Mouse (Mus musculus) brain, adult 2 months (tissue): ENCODE results near the gene Ms4a6b.
"Not testable (repeated sequence)": the region's sequence is repeated elsewhere in the genome, so short reads cannot be mapped to it uniquely, and the experiment has no call there.

Experiments
- DNase-seq: peaks from one replicate; pipeline ENCODE4 v3.0.0; 2011; ENCODE audit warnings: low read depth, low spot score

Ms4a6b gene

DNA sequence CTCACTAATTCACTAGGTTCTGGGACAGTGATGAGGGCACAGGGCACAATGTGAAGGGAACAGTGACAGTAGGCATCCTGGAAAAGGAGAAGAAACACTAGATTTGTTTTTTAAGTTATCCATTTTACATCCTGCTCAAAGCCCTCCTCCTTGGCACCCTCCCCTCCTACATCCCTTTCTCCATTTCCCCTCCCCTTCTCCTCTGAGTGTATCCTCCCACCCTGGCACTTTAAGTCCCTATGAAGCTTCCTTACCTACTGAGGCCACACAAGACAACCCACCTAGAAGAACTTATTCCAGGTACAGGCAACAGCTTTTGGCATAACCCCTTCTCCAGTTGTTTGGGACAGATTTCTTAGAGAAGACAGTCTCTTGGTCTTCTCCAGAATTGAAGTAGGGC lies at the start of gene Ms4a6b:
Gene Ms4a6b, plus strand, starts transcription at position 267 of the 400 bp plus-strand sequence.
- DNase-seq = no peak

DNA sequence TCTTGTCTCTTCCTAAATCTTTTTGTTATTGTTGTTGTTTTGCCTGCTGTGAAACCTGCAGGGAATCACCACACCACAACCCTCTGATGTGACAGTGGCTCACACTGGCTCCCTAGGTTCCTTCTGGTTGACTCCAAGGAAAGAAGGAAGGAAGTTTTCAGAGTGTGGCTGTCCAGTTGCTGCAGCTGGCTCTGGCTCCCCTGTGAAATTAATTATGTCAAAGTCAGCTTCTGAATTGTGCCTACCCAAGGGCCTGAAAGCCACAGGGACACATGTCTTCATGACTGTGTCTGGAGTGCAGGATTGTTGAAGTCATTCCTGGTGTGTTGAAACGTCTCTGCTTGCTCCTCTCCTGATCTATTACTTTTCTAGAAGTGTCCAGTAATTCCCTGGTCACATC lies 48.0 kb upstream of the Ms4a6b start:
- DNase-seq = not testable (repeated sequence)

DNA sequence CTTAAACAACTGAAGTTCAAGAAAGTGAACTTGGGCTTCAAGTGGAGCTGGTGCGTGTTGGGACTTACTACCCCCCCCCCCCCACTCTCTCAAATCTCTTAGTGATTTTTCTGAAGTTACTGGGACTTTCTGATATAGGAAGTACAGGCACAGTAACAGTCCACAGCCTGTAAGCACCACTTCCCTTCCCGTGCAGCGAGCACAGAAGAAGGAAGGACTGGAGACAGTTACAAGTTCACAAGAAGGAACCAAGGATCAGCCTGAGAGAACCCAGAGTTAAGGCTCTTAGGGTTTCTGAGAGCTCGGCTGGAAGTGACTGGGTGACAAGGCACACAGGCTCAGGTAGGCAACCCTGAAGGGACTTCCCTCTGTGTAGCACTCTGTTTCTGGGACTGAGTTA lies 47.1 kb upstream of the Ms4a6b start, which contains the start of gene Ms4a6c:
Gene Ms4a6c, plus strand, starts transcription at position 152 of the 400 bp plus-strand sequence.
- not testable (repeated sequence) for DNase-seq

DNA sequence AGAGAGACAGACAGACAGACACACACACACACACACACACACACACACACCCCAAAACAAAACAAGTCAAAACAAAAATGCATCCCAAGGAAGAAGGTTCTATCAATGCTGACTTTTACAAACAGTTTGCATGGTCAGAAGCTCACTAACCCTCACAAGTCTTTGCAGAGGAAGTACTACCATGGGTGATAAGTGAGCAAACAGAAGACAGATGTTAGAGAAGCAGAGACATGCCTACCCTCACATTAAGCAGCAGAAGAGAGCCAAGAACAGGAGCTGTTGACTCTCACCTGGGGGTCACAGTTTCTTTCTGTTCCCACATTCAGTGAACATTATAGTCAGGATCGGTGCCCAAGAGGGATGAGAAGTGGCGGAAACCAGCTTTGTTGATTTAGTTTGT lies 36.6 kb upstream of the Ms4a6b start:
- no peak for DNase-seq

DNA sequence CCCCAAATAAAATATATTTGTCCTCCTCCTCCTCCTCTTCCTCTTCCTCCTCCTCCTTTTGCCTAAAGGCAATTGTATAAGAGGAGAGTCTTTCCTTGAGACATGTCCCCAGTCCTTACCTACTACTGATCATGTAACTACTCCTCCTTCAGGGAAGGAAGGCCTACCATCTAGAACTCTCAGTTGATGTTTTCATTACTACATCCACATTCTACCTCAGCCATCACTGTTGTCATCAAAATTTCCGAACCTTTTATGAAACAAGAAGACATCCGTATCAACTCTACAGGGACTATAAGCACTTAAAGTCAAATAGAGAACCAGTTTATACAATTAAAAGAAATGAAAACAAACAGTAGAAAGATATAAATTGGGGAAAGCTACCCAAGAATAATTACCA lies 33.6 kb upstream of the Ms4a6b start:
- DNase-seq = no peak

DNA sequence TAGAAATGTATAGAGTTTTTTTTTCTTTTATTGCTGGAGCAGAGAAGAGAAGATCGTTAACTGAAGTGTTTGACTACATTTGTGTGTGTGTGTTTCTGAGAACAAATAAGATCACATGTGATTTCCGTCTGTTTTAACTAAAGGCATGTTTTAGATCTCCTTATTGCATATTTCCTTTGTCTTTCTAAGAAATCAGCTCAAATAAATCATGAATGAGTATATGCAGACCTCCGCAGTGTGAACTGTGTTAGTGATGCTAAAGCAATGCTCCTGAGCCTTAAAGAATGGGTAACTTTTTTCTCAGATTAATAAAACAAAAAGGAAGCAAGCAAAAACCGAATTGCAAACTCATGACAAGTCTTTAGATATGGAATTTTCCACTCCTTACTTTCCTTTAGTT lies 32.4 kb upstream of the Ms4a6b start:
- DNase-seq = no peak

DNA sequence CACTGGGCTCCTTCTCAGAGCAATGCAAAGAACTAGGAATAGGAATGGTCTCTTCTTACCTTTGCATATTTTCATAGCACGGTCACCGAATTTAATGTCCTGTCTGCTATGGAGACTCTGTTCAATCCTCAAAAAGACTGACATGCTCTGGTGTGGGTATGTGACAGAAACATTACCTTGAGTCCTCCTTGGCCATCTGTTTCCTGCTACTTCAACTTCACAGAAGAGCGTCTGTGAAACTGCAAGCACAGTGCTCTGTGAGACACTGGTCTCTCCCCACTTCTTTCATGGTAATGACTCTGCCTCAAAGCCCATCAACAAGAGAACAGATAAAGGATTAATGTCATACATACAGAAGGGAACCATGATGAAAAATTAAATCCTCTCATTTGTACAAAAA lies 31.9 kb upstream of the Ms4a6b start:
- DNase-seq = peak; percentile 13

DNA sequence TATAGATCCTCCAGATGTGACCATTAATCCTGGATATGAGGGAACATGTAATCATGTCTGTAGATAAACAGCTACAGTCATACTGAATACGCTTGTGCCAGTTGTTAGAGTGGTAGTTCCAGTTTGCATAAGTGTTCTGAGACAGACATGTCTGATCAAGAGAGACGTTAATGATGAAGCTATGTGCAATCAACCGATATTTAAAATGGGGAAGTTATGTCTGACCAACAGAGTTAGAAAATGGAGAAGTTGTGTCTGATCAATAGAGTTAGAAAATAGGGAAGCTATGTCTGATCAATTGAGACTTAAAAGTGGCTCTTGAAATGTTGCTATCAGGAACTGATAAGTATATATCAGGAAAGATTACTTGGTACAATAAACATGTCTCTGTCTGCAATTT lies 31.0 kb upstream of the Ms4a6b start:
- no peak for DNase-seq

DNA sequence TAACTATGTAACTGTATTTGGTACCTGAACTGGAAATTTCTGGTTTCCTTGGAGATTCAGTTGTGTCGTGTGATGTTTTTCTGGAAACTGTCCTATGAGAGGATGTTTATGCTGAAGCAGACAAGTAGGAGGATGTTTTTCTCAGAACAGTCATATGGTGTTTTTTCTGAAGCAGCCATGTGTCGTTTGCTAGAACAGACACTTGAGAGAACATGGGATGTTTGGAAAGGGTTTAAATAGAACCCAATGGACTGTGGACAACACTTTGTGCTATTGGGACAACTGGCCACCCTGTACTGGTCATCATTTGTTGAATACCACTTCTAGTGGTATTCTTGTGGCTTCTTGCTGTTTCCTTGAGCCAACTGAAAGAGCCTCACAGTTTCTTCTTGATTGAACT lies 30.6 kb upstream of the Ms4a6b start, which contains the start of gene Gm8369:
Gene Gm8369, plus strand, starts transcription at position 193 of the 400 bp plus-strand sequence.
- DNase-seq = peak; percentile 76

DNA sequence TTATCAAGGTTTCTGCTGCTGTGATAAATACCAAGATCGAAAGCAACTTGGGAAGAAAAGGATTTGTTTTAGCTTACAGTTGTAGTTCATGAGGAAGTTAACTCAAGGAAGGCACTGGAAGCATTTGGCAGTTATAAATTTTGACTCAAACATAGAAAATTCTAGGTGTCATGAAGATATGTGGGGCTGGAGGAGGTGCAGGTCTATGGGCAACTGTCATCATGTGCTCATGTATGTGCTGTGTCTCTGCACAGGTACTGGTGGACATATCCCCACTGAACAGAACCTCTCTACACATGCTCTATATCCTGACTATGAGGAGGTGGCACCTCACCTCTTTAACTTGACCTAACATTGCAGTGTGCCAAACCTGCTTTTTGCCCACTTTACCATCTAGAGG lies 29.7 kb upstream of the Ms4a6b start:
- no peak for DNase-seq

DNA sequence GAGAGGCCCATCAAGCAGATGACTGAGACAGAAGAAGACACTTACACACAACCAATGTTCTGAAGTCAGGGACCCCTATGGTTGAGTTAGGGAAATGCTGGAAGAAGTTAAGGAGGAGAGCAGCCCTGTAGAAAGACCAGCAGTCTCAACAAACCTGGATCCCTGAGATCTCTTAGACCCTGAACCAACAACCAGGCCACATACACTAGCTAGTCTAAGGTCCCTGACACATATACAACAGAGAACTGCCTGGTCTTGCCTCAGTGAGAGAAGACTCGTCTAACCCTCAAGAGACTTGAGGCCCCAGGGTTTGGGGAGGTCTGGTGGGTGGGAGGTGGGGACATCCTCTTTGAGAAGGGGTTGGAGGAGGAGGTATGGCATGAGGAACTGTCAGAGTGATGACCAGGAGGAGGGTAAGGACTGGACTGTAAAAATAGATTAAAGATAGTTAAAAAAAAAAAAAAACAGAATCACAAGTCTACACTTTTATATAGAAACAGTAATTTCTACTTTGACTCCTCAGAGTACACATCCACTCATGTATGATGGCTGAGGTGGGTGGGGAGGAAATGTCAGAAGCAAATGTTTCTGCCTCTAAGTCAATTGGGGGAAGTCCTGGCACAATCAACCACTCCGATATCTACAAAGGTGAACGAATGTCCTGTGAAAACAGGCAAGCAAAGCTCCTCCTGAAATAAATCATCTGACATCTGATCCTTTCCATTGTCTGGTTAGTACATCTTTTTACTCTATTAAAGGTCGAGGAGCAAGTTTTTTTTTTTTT lies 24.7 kb upstream of the Ms4a6b start:
- DNase-seq = no peak

DNA sequence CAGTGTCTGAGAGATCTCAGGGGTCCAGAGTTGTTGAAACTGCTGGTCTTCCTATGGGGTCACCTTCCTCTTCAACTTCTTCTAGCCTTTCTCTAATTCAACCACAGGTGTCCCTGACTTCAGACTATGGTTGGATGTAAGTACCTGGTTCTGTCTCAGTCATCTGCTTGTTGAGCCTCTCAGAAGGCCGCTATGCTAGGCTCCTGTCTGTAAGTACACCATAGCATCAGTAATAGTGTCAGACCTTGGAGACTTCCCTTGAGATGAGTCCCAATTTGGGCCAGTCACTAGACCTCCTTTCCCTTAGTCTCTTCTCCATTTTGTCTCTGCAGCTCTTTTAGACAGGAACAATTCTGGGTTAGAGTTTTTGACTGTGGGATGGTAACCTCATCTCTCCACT lies 23.6 kb upstream of the Ms4a6b start:
- DNase-seq = no peak

DNA sequence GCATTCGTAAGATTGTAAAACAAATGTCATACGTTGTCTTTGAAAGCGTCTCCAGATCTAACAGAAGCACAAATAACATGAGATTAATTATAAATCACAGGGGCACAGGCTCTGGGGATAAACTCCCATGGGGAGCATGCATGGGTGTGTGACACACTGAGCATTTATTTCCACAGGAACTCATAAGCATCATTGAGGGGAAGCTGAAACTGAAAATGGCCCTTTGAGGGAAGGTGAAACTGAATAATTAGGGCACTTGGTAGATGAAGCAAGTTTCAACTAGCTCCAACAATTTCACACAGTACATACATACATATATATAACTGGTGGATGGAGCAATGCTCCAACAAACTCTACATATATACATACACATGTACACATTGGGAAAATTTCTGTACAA lies 21.8 kb upstream of the Ms4a6b start:
- DNase-seq = no peak

DNA sequence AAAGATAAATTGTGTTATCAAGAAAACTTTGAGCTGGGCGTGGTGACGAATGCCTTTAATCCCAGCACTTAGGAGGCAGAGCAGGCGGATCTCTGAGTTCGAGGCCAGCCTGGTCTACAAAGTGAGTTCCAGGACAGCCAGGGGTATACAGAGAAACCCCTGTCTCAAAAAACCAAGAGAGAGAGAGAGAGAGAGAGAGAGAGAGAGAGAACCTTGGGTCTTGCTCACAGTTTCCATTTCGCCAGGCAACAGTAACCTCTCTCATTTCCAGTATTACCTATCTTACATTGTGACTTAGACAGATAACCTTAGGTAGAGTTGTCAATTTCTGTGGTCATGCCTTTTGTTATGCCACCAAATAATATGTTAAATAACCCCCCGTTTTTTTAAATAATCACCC lies 20.0 kb upstream of the Ms4a6b start:
- DNase-seq = no peak

DNA sequence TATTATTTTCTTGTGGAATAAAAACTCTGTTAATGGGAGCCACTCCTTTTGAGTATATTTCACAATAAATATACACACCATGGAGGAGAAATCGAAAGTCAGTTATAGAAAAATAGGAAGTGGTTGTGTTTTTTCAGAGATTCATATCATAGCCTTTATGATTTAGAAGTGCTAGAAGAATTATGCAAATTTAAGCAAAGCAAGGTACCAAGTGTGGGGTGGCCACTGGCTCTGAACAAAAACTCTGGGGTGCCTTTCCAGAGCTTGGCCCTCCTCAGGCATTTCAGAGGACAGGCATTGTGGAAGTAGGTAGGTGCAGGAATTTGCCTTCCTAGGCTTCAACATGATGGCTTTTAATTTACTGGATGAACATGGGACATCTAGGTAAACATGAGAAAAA lies 19.0 kb upstream of the Ms4a6b start:
- not testable (repeated sequence) for DNase-seq

DNA sequence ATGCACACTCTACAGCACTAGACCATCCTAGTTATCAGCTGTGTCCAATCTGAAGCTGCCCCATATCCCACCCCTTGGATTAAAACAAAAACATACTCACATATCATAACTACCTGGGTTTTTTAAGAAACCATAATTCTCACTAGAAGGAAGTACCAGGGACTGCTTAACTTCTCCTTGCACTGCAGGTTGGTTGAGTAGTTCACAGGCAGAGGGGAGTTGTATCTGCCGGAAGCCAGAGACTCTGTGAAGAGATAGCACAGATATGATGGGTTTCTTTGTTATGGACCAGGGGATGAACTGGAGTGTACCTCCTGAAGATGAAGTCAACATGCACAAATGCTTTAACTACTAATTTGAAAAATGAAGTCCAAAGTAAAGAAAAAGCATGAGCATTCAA lies 15.5 kb upstream of the Ms4a6b start:
- no peak for DNase-seq

DNA sequence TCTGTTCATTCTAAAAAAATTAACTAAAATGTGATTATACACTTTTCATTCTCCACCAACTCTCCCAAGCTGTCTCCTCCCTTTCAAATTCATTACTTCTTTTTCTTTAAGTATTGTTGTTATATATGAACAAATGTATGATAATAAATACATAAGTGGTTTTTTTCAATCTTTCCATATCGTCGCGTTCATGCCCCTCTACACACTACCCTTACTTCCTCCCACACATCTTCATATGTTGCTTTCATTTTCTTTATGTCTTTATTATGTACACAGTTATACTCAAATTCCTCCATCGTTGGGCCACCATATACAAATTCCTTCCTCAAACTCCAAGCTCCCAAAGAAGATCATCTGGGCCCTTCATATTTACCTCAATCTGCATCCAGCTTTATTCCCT lies 15.0 kb upstream of the Ms4a6b start:
- no peak for DNase-seq

DNA sequence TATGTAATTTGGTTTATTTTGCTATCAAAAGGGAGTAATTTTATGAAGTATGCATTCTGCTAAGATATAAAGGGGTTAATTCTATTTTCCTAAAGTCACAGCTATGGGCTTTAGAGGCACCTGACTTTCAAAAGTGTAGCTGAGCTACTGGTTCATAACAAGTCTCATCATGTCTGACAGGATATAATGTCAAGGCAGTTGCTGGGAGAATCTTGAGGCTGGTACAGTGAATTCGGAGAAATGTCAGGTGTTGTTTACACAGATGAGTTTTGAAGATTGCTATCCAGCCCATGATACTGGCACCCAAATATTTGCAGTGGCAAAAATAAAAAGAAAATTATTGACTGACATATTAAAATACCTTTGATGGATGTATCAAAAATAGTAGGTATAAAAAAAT lies 11.5 kb upstream of the Ms4a6b start:
- DNase-seq = no peak

DNA sequence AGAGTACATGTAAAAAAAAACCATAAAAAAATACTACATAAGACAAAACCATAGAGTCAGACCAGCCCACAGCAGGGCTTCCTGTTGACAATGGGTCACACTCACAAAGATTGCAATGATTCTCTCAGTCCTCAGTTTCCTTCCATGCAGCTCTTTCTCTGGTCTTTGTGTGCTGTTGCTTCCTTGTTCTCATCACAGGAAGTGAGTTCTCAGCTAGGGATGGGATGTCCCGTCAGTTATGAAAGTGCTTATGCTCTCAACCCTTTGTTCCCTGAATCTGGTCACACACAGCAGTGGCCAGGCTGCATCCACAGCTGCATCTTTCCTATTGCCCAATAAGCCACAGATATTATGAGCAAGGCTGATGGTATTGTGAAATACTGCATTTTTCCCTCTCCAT lies 2.9 kb upstream of the Ms4a6b start:
- no peak for DNase-seq

DNA sequence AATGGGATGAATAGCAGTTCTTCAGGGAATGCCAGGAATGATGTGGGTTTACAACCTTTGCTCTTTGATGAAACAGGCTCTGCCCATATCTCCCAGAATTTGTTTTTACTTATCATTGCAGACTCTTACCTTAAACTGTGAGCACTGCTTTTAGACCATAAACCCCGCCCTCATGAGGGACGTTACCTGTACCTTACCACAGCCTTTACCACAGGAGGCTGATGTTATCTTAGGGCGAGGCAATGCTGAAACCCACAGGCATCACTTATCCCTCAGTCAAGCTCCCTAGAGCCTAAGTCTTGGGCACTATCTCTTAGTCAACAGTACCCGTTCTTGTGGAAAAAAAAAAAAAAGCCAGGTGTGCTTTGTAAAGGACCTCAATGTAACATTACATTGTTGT lies 533 bp downstream of the Ms4a6b start:
- DNase-seq = no peak

DNA sequence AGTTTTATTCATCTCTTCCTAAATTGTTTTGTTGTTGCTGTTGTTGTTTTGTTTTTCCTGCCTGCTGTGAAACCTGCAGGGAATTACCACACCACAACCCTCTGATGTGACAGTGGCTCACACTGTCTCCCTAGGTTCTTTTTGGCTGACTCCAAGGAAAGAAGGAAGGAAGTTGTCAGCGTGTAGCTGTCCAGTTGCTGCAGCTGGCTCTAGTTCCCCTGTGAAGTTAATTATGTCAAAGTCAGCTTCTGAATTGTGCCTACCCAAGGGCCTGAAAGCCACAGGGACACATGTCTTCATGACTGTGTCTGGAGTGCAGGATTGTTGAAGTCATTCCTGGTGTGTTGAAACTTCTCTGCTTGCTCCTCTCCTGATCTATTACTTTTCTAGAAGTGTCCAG lies 1.1 kb downstream of the Ms4a6b start:
- DNase-seq = peak; percentile 11

DNA sequence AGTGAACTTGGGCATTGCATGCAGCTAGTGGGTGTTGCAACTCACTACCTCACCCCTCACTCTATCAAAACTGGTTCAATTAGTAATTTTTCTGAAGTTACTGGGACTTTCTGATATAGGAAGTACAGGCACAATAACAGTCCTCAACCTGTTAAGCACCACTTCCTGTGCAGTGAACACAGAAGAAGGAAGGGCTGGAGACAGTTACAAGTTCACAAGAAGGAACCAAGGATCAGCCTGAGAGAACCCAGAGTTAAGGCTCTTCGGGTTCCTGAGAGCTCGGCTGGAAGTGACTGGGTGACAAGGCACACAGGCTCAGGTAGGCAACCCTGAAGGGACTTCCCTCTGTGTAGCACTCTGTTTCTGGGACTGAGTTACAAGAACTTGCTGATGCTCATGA lies 2.0 kb downstream of the Ms4a6b start:
- not testable (repeated sequence) for DNase-seq

DNA sequence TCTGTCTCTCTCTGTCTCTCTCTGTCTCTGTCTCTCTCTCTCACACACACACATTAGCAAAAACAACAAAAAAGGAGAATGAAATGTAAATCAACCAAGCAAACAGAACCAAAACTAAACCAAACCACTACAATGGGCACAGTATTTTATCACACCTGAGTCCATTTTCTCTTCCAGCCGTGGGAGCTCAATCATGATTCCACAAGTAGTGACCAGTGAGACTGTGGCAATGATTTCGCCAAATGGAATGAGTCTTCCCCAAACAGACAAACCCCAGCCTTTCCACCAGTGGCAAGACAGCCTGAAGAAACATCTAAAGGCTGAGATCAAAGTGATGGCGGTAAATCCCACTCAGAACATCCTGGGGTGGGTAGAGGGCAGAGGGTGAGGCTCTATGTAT lies 3.8 kb downstream of the Ms4a6b start:
- DNase-seq = no peak

DNA sequence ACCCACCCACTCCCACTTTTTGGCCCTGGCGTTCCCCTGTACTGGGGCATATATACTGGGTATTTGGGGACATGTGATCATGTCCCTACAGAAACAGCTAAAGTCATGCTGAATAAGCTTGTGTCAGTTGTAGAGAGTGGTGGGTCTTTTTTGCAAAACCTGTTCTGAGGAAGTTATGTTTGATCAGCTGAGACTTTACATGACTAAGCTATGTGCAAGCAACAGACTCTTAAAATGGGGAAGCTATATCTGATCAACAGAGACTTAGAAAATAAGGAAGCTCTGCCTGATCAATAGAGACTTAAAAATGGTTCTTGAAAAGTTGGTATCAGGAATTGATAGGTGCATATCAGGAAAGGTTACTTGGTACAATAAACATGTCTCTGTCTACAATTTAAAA lies 17.1 kb downstream of the Ms4a6b start:
- DNase-seq = no peak
